Mouse (Mus musculus) inflammation-experienced regulatory T-cells, adult 6 months (primary cell): ENCODE measurements at regions not wholly inside any gene's neighbourhood (a gene's known extent, or its start where the extent isn't known, plus 50 kb on each side); places are given as distances from the start of the nearest gene placed in this dataset.
"Not testable (repeated sequence)": the region's sequence is repeated elsewhere in the genome, so short reads cannot be mapped to it uniquely, and the experiment has no call there.

Experiments
- ATAC-seq: one replicate; pipeline ENCODE4 v1.8.0; 2017

- no peak for ATAC-seq
Observed at GRCm38 (mm10) chr1:154024301-154024700, 124.3 kb upstream of the Teddm2 start.

DNA sequence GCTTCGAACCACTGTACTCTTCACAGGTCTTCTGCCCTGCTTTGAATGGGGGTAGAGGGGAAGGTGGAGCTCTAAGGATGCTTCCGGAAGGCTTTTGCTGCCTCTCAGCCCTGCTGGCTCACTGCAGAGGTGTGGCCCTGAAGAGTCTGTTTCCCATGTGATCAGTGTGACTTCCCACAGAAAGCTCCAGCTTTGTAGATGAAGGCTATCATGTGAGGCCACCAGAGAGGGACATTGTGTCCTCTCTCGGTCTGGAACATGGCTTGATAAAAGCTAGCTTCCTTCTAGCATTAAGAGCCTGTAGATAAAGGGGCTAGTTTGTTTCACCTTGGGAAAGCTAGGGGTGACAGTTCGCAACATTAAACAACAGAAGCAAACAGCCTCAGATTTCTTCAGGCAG, 127.3 kb upstream of the Teddm2 start:
- no peak for ATAC-seq

DNA sequence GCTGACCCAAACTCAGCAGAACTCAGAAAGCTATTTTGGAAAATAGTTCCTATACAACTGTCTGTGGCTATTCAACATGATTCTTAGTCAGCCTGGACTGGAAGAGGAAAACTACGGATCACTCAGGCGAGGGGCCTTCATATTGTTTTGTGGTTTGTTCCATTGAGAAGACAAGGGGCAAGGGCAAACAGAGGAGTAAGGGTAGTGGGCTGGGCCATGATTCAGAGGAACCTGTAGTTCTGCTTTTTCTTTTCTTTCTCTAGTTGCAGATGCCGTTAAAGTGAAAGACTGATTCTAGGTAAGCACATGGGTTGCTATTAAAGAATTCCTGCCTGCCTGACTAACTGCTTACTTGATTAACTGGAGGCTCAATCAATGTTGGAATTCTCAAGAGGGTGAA, 129.8 kb upstream of the Teddm2 start:
- ATAC-seq: no peak

DNA sequence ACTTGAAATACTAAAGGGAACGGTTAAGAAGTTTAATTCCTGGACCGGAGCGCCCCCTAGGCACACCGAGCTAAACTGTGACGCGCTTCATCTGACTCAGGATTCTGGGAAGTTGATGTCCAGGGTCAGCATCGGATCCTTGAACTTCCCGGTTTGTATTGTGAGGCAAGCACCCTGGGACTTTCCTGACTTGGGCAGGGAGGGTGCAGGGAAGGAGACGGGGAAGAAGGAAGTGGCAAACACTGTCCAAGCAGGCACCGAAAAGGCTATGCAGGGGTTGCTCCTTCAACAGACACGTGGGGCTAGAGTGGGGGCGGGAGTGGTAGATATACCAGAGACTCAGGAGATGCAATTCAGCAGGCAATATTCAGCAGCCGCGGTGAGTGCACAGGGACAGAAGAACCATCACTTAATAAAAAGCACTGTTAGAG, 132.7 kb upstream of the Teddm2 start:
- ATAC-seq: no peak

- peak; percentile 75 for ATAC-seq
Observed at GRCm38 (mm10) chr1:154033958-154034606, 134.1 kb upstream of the Teddm2 start.

DNA sequence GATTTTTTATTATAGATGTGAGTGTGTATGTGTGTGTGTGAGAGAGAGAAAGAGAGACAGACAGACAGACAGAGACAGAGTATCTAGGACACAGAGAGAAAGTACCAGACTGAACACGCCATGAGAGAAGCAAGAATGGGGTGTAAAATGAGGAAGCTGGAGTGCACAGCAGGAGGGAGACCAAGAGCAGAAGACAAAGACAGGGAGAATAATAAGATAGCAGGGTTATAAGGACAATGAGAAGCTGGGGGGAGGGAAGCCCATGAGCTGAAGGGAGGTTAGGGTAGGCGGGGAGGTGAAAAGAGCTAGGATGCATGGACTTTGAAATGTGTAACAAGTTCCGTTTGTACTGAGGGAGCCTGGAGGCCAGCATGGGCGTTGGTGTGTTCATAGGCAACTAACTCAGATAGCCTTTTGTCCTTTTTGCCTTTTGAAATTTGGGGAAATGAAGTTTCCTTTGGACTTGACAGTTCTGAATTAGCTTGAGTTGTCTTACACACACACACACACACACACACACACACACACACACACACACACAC, 136.8 kb upstream of the Teddm2 start:
- ATAC-seq: no peak

GRCm38 (mm10) chr1:154038241-154038640, 138.2 kb upstream of the Teddm2 start:
- ATAC-seq: no peak

GRCm38 (mm10) chr1:154040907-154041306, 140.9 kb upstream of the Teddm2 start:
- ATAC-seq: no peak

- ATAC-seq: no peak
Observed at GRCm38 (mm10) chr1:154042956-154043355, 142.9 kb upstream of the Teddm2 start.

DNA sequence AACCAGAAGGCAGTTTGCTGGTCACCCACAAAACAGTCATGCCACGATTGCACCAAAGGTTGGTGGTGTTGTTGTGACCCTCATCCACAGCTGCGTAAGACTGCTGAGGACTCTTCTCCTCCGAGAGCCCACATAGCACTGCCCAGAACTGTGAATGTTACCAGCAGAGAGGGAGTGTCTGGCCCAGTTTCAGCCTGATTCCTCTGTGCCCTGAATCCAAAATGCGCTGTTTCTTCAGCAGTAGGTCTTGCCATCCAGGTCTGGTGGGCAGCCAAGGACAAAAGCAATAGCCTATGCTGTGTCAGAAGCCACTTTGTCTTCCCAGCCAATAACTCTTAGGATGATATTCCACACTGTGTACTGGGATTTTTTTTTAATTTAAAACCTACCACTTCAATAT, 144.7 kb upstream of the Teddm2 start:
- no peak for ATAC-seq

- ATAC-seq: no peak
Observed at GRCm38 (mm10) chr1:154045951-154046350, 145.9 kb upstream of the Teddm2 start.

- ATAC-seq: no peak
Observed at GRCm38 (mm10) chr1:154053641-154054040, 147.3 kb upstream of the Zfp648 start.

DNA sequence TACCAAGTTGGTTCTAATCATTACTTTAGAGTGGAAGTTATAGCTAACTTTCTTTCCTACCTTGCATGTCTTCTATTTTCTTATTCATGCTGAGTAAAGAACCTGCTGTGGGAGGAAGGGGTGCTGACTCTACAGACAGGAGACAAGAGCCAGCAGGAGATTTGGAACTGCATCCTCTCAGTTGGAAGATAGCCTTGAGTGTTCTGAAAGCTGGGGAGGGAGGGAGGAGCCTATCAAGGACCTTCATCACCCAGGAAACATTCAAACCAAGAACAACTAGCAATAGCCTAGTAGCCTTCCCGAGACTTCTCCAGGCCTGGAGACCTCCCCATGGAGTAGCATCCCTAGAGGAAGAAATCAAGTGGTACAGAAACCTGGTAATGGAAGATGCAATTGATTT, 146.1 kb upstream of the Zfp648 start:
- no peak for ATAC-seq

DNA sequence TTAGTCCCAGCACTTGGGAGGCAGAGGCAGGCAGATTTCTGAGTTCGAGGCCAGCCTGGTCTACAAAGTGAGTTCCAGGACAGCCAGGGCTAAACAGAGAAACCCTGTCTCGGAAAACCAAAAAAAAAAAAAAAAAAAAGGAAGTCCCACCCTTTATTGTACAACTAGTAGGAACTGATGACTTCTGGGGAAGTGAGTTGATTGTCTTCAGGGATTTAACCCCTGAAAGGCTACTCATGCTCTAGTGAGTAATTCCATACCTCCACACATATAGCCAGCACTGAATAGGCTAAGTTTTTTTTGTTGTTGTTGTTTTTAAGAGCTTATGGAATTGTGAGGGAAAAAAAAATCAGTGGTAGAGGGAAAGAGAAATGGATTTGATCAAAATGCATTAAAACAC, 139.6 kb upstream of the Zfp648 start:
- not testable (repeated sequence) for ATAC-seq

DNA sequence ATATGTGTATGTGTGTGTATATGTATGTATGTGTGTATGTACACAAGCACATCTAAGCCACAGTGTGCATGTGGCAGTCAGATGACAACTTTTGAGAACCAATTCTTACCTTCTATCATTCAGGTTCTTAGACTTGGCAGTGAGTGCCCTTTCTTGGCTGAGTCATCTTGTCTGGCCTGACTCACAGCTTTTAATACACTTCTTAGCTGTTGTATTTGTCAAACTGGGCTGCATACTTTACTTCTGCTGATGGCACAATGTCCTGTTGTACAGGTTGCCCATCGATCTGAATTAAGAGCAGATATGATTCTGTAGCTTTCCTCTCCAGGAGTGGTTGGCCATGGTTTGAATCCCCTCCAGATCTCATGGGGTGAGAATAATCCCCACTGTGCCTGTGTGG, 139.1 kb upstream of the Zfp648 start:
- ATAC-seq: no peak

DNA sequence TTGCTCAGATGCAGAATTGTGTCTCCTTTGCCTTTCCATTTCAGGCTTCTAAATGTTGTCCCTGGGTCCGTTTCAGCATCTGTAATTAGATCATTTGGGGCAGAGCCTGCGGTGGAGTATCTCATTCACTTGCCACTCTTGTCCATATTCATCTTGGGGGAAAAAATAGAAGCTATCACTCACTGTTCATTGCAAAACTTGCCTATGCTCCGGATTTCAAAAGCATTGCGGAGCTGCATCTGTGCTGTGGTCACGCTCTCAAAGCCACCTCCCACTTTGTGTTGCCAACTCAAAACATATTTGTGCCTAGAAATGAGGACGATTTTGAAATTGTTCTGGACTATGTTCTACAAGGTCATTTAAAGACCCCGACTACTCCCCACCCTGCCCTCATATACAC, 138.3 kb upstream of the Zfp648 start:
- ATAC-seq: no peak

DNA sequence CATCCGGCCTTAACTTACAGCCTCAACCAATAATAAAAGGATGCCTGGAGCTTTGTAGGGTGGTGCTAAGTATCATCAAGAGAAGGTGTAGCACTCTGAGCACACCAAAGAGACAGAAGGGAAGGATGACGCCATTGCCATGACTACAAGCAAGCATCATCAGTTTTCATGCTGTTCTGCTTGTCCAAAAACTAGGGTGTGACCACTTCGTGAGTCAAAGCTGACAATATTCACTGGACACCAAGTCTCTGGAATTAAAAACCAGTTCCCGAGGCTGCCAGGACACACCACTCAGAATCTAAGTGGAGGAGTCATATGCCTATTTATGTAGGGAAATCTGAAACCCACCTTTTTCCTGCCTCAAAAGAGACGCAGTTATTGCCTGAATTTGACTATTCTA, 136.4 kb upstream of the Zfp648 start:
- ATAC-seq: no peak

DNA sequence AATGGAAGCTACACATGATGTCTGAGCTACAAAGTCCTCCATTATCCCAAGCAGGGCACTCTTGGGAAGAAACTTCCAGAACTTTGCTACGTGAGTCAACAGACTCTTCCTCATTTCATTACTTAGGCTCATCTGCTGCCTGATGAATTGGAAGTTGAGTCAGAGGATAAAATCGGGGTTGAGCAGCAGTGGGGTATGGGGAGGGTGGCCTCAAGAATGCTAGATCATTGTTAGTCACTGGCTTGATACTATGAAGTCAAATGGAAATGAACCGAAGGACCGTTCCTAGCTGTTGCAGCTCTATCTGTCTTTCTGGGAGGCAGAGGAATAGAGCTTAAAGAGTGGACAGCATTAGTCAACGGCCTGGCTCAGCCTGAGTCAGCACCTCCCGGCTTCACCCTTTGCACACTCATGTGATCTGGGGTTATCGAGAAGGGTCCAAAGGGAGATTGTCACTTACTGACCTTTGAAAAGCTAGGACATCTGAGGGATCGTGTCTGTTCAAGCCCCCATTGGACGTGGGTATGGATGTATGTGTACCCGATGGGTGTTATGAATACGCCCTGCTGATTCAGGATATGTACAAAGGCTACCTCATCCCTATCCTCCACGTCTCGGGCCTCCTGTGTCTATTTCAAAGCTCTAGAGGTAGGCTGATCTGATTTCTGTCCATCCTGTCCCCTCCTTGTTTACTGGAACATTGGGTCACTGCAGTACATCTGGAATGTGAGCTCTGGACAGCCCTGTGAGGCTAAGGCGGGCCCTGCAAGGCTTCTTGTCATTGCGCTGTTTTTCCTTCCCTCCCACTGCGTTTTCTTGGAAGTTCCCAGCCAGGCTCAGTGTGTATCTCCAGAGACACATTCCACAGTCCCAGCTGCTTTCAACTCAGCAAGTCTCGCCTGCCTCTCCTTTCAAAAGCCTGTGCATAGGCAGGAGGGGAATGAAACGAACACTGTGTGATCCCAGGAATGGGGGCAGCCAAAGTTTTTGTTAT, 135.4 kb upstream of the Zfp648 start:
- no peak for ATAC-seq

DNA sequence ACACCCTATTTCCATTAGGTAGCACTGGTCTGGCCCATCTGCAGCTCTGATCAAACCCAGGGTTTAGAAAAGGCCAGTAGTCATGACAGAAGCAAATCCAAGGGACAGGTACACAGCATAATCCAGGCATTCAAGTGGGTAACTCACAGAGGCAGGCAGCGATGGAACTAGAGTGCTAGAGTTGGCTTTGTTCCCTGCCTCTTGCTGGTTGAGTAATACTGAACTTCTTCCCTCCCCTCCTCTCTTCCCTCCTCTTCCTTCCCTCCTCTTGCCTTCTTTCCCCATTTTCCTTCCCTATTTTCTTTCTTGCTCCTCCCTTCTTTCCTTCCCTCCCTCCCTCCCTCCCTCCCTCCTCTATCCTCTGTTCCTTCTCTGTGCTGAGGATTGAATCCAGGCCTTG, 133.1 kb upstream of the Zfp648 start:
- ATAC-seq: no peak

DNA sequence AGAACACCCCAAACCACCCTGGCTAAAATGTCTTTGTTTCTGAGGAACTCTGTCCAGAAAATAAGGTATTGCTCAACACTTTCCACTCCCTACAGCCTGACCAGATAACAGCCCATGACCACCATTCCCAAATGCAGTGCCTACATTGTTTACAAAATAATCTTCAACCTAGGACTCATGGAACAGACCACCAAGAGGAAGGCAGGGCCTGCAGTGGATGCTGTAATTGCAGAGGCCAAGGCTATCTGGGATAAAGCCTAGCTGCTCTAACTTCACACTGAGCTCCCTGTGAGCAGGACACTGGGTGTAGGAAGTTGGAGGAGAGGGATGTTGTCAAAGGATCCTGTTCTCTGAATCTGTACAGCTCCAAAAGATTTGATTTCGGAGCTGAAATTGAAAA, 126.7 kb upstream of the Zfp648 start:
- no peak for ATAC-seq

GRCm38 (mm10) chr1:154076684-154077475, 124.1 kb upstream of the Zfp648 start:
- ATAC-seq: no peak

DNA sequence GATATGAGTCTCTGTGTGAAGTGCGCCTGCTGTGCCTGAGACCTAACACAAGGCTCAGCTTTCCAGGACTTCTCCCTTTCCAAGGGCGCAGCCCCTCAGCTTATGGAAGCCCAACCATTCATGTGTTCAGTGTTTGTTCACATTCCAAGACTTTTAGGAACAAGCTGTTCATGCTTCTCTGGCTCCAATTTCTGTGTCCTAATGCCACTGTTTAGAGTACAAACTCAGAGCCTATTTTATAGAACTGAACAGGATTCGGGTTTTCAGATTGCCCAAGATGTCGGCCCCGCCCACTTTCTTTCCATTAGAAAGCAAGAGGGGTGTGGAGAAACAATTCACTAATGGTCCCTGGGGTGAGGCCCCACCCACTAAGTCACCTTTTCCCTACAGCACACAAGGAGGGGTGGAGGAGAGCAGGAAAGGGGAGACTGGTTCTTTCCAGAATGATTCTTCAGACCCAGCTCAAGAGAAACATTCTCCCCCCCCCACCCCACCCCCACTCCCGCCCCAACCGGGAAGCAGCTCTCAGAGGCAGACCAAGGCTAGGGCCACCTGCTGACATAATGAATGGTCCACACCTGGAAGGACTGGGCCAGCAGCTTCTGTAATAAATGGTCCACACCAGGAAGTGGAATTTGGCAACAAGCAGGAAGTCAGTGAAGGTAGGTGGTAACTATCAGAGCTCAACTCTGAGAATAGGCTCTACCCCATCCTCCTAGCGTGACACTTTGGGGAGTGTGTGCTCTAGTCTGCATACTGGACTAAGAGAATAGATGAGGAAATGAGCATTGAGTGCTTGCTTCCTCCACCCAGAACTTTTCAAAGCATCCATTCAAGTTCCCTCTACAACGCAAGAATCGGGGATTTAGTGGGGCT, 120.2 kb upstream of the Zfp648 start:
- ATAC-seq: no peak
